Mouse (Mus musculus) forebrain, postnatal 0 days (tissue): Measurements from ENCODE around the gene Scg5. TPM values are rescaled to one million over a fixed set of nuclear protein-coding genes. Genes with fewer than 3 reads are reported as not detected.

Experiments
- ATAC-seq: fragments of 200-750 bp; cut with Nextera tagmentation; 2 replicates; pipeline ENCODE4 v1.8.0; 2017; ENCODE audit warnings: mild to moderate bottlenecking, moderate library complexity
- DNase-seq: peaks from one replicate; pipeline ENCODE4 v3.0.0-alpha.2; 2015
- H3K27ac ChIP-seq: fragments of 300-500 bp; sonication (generic); 2 replicates; pipeline ENCODE4 v1.5.1; 2014; ENCODE audit warnings: low read depth, mild to moderate bottlenecking, antibody characterized with exemption, low read length, moderate library complexity, mixed read lengths
- H3K27me3 ChIP-seq: fragments of 300-500 bp; sonication (generic); 2 replicates; pipeline ENCODE4 v1.6.1; 2014; ENCODE audit warnings: mild to moderate bottlenecking, low read length, mixed read lengths; ENCODE audit not compliant: insufficient read depth
- H3K36me3 ChIP-seq: fragments of 300-500 bp; sonication (generic); 2 replicates; pipeline ENCODE4 v1.6.1; 2014; ENCODE audit warnings: mild to moderate bottlenecking, moderate library complexity; ENCODE audit not compliant: insufficient read depth
- H3K4me1 ChIP-seq: fragments of 300-500 bp; sonication (generic); 2 replicates; pipeline ENCODE4 v1.6.1; 2014; ENCODE audit warnings: antibody characterized with exemption; ENCODE audit not compliant: insufficient read depth
- H3K4me2 ChIP-seq: fragments of 300-500 bp; sonication (generic); 2 replicates; pipeline ENCODE4 v1.6.1; 2014; ENCODE audit warnings: low read depth, mild to moderate bottlenecking, moderate library complexity
- H3K4me3 ChIP-seq: fragments of 300-500 bp; sonication (generic); 2 replicates; pipeline ENCODE4 v1.5.1; 2014; ENCODE audit warnings: low read depth, low read length, mixed read lengths
- H3K9ac ChIP-seq: fragments of 300-500 bp; sonication (generic); 2 replicates; pipeline ENCODE4 v1.6.1; 2014; ENCODE audit warnings: mild to moderate bottlenecking
- H3K9me3 ChIP-seq: fragments of 300-500 bp; sonication (generic); 2 replicates; pipeline ENCODE4 v1.6.1; 2016; ENCODE audit warnings: low read length
- CTCF ChIP-seq: sonication (generic); IDR thresholded peaks from 2 replicates; pipeline ENCODE4 v1.5.1; 2016; ENCODE audit warnings: antibody characterized with exemption, control low read depth, low read depth
- WGBS: fragments of 180-500 bp; shearing (Covaris S2); extraction: QIAGEN DNeasy Blood & Tissue Kit; methylation state at CpG from one replicate; pipeline ENCODE4 v1.1.7; 2014; 5-methylcytosine and 5-hydroxymethylcytosine counted together
- polyA plus RNA-seq: library from polyadenylated mRNA; unstranded; fragments of >200 nt; fragmentation: Nextera tagmentation; extraction: Ambion mirVana; gene quantifications from 2 replicates; pipeline ENCODE4 v1.2.1, GENCODE M21; 2015
- total RNA-seq: library from RNA; depleted of rRNA; stranded (reverse); fragments of >200 nt; gene quantifications from 2 replicates; pipeline ENCODE4 v1.2.3, GENCODE M21; 2014

The Scg5 gene
- total and polyA plus RNA-seq, 2 experiments from 2014 or later = 254 to 363 TPM

DNA sequence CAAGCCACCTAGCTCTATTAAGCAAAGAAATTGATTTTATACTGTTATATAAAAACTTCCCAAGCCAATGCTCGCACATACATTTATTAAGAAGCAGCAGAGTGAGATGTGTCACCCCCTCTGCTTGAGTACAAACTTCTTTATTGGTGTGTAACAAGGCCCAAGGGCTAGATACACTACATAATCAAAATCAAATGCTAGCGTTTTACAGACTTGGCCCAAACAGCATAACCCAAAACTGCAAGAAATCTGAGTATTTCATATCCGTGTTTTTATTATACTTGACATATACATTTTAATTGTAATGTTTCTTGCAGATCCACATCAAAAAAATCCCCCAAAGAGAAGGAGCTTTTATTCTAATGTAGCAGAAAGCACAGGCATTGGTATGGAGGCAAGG, 52.6 kb downstream of the Scg5 start:
- Histone ChIP-seq H3K9ac (no peak overlapping the region), H3K4me2 (no peak overlapping the region), H3K27me3 (no peaks in the 10 kb centered on the region), H3K9me3 (no peaks in the 10 kb centered on the region), H3K27ac (no peak overlapping the region), H3K4me3 (no peak overlapping the region), H3K36me3 (peaks cover 11% of the 10 kb centered on the region), H3K4me1 (no peaks in the 10 kb centered on the region)
- ATAC-seq (no peak), DNase-seq (no peak)
- no peak for TF ChIP-seq CTCF
- 87% methylated on average over 3 of the region's 3 CpGs for WGBS

DNA sequence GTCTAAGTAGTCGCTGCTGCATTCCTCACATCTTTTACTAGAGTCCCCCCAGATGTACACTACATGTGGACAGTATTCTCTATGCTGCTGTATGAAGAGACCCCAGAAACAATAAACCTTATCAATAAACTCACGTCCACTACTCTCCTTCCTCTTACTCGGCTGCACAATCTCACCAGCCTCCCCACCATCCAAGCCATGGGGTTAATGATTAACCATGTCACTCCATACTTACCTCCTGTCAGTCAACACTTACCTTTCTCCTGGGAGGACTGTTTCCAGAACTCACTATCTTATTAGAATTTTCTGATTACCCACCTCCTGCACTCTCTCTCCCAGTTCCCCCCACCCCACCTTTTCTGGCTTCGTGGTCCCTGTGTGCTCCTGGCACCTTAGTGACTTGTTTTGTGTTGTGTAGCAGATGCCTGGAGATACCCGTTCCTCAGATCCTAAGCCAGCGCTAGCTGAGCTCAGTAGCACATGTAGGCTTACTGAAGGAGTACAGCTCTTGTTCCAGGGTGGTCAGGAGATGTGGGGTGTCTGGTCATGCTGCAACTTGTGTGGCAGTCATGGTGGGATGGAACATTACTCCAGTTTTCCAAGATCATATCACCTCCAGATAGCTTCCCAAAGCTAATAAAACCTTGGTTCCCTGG, 54.6 kb downstream of the Scg5 start:
- DNase-seq (no peak), ATAC-seq (no peak)
- Histone ChIP-seq H3K9me3 (no peaks in the 10 kb centered on the region), H3K9ac (no peak overlapping the region), H3K27ac (no peak overlapping the region), H3K4me1 (no peaks in the 10 kb centered on the region), H3K27me3 (no peaks in the 10 kb centered on the region), H3K36me3 (peaks cover 7% of the 10 kb centered on the region), H3K4me3 (no peak overlapping the region), H3K4me2 (no peak overlapping the region)
- no peak for TF ChIP-seq CTCF
- 81% methylated on average over 6 of the region's 6 CpGs for WGBS

DNA sequence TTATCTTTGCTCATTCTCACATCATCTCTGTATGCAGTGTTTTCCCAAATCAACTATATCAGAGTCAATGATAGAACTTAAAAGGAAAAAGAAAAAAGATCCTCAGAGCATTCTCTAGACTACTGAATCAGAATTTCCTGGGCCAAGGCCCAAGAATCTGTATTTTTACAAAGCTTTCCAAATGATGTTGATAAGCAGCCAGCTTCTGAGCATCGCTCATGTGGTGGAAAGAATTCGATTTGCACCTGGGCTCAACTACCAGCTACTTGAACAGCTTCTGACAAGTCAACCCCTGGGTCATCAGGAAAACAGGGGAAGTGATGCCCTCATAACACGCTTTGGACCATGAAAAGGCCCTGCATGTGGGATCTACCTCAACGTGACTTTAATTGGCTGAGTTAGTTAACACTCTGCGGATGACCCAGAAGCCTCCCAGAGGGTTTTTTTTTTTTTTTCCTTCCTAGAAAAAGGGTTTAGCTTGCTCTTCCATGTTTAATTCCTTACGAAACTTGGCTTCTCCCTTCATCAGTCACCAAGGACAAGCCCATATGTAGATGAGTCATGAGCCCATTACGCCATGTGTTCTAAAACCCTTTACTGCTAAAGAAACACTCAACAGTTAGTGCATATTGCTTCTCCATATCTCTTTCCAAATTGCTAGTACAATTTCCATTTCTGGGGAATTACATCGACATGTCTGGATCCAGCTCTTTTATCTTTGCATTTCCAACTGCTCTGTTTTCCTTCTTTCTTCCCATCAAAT, 60.2 kb downstream of the Scg5 start:
- 69% methylated on average over 8 of the region's 8 CpGs for WGBS
- H3K4me3 ChIP-seq = no peak overlapping the region
- H3K27me3 ChIP-seq = no peaks in the 10 kb centered on the region; the same call in 1 of the 2 replicates

DNA sequence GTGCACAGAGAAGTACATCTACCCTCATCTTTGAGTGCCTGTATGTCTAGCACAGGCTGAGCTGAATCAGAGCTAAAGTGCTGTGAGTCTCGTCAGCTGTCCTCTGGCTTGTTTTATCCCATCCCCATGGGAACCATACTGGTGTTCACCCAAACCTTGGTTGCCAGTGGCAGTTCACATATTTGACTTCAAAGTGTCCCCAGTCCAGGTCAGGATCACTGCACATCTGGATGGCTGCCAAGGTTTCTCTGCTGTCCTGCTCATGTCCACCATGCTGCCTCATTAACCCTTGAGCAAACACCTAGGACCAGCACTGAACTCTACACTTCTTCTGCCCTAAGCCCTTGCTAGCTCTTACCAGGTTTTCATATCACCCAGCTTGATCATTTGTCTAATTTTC, 63.0 kb downstream of the Scg5 start:
- Histone ChIP-seq H3K9me3 (no peaks in the 10 kb centered on the region), H3K4me1 (no peaks in the 10 kb centered on the region), H3K4me3 (no peak overlapping the region), H3K9ac (no peak overlapping the region), H3K4me2 (no peak overlapping the region), H3K27ac (no peak overlapping the region), H3K27me3 (no peaks in the 10 kb centered on the region; the same call in 1 of the 2 replicates), H3K36me3 (peaks cover 11% of the 10 kb centered on the region; the same call in 1 of the 2 replicates)
- no peak for DNase-seq
- 64% methylated on average over 1 of the region's 1 CpGs for WGBS
- TF ChIP-seq CTCF = no peak
- ATAC-seq = no peak

More for the DNA sequence above, 60.2 kb downstream of the Scg5 start:
- no peak for TF ChIP-seq CTCF
- Histone ChIP-seq H3K36me3 (peaks cover 11% of the 10 kb centered on the region; the same call in 1 of the 2 replicates), H3K9ac (no peak overlapping the region), H3K27ac (no peak overlapping the region), H3K9me3 (no peaks in the 10 kb centered on the region), H3K4me1 (no peaks in the 10 kb centered on the region), H3K4me2 (no peak overlapping the region)
- ATAC-seq (peak; percentile 84), DNase-seq (peak; percentile 58)

DNA sequence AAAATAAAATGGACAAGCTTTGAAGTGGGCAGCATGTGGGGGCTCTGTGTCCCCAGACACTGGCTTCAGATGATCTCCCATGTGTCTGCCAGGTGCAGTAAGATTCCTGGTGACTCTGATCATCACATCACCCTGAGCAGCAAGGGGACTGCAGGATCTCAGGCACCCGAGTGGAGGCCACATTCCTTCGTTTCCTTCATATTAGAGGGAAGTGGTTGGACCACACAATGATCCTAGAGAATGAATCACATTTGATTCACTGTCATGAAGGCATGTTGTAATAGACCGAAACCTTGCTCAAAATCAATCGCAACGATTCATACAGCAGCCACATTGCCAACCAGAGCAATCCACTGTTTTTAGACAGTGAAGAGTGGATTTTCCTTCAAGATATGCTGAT, 64.0 kb downstream of the Scg5 start:
- Histone ChIP-seq H3K9ac (no peak overlapping the region), H3K27me3 (no peaks in the 10 kb centered on the region; the same call in 1 of the 2 replicates), H3K36me3 (peaks cover 11% of the 10 kb centered on the region; the same call in 1 of the 2 replicates), H3K9me3 (no peaks in the 10 kb centered on the region), H3K4me3 (no peak overlapping the region), H3K4me2 (no peak overlapping the region), H3K4me1 (no peaks in the 10 kb centered on the region), H3K27ac (no peak overlapping the region)
- no peak for DNase-seq
- no peak for TF ChIP-seq CTCF
- ATAC-seq = no peak
- WGBS = 92% methylated on average over 5 of the region's 5 CpGs

DNA sequence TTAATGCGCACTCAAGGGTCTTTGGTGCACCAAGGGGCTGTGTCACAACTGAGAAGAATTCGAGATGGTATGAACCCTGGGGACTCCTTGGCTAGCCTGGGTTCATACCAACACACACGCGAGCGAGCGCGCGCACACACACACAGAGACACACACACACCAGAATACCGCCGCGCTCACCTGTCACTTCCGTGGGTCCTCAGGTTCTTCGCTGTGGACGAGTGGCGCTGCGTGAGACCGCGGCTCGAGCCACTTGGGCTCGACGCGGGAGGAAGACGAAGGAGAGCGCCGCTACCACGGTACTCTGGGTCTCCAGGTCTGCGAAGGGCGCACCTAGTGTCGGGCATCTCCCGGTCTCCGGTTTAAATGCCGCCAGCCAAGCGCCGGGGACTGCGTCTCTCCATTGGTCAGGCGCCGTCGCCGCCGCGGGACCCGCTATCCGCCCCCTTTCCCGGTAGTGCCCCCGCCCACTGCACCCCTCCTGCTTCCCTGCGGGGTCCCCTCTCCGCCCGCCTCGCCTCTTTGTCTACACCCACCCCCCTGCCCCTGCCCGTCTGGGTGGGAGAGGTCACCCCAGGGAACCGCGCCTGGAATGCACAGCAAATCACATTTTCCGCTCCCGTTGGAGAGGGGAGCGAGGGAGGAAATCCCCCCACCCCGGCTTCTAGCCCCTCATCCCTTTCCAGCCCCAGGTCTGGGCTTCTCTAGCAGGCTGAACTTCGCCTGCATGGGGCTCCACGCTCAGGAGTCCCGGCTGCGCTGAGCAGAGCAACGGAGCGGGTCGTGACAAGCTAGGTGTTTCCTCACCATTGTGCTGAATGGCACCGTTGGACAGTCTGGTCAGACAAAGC, 70.4 kb downstream of the Scg5 start, which contains the start of gene Grem1:
TSS of gene Grem1 (minus strand) at position 336 of the 851 bp plus-strand sequence.
- DNase-seq = peak; percentile 52
- no peaks in the 10 kb centered on the region for H3K9me3 ChIP-seq
- peak within 1 kb of the TSS; percentile 99 for H3K4me2 ChIP-seq
- peaks cover 3% of the 10 kb centered on the region; the same call in 1 of the 2 replicates for H3K27me3 ChIP-seq
- ATAC-seq = peak; percentile 53
- peak within 1 kb of the TSS; percentile 52 for H3K4me3 ChIP-seq
- TF ChIP-seq CTCF = peak; percentile 23; the same call in 1 of the 2 replicates
- H3K27ac ChIP-seq = no peak within 1 kb of the TSS
- WGBS = 2% methylated on average over 59 of the region's 64 CpGs
- H3K9ac ChIP-seq = peak within 1 kb of the TSS; percentile 53
- no peaks in the 10 kb centered on the region for H3K36me3 ChIP-seq
- H3K4me1 ChIP-seq = 0 out of 2 replicates have a peak, but pooled peaks cover 8% of the 10 kb centered on the region
